Mouse (Mus musculus) G1E (cell line): ENCODE measurements around the gene Rnf41.

ENCODE experiments used
- CTCF ChIP-seq: IDR thresholded peaks from 2 replicates; pipeline ENCODE4 v1.5.1; 2012; ENCODE audit warnings: low read depth, low read length, inconsistent platforms, mixed read lengths
- POLR2AphosphoS5 ChIP-seq: IDR thresholded peaks from 2 replicates; pipeline ENCODE4 v1.6.1; 2012; ENCODE audit warnings: low read depth, low read length, inconsistent platforms; ENCODE audit not compliant: insufficient replicate concordance

DNA sequence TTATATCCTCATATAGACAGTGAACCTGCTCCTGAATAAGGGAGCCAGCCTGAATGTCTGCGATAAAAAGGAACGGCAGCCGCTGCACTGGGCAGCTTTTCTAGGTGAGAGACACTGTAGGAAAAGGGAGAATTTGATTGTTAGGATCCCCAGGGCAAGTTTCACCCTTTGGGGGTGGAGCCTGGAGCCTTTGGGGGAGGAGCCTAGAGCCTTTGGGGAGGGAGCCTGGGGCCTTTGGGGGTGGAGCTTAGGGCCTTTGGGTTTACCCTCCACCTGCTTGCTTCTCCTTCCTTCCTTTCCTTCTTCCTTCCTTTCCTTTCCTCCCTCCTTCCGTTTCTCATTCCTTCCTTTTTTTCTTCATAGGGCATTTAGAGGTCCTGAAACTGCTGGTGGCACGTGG lies 30.9 kb upstream of the Rnf41 start:
- no peak for TF ChIP-seq CTCF
- TF ChIP-seq POLR2AphosphoS5: no peak
